Mouse (Mus musculus): ENCODE results near the gene Pyroxd2.

GRCm38 (mm10) chr19:42745869-42746224 is 6.7 kb downstream of the Pyroxd2 start:
- TF ChIP-seq CTCF (IDR thresholded peaks at IDR 0.05; ENCODE audit: control insufficient read depth, insufficient read depth, insufficient replicate concordance, low read depth, low read length) (no peak), POLR2A (IDR thresholded peaks at IDR 0.05; ENCODE audit: control insufficient read depth, low read depth, low read length) (no peak)

Data from testis, adult 2 months (tissue).